Mouse (Mus musculus) brown adipose tissue, adult 24 weeks (tissue): ENCODE results near the gene Dll4. TPM values are rescaled to one million over a fixed set of nuclear protein-coding genes. Genes with fewer than 3 reads are reported as not detected.

Experiments
- H3K27ac ChIP-seq: fragments of 200-500 bp; replicated peaks from 2 replicates; pipeline ENCODE4 v1.5.1; 2012; ENCODE audit warnings: low read depth, mild to moderate bottlenecking, low read length
- H3K4me1 ChIP-seq: fragments of 200-500 bp; 2 replicates; pipeline ENCODE4 v1.6.1; 2012; ENCODE audit warnings: low read length, mixed read lengths; ENCODE audit not compliant: control insufficient read depth, insufficient read depth, insufficient read length
- H3K4me3 ChIP-seq: fragments of 200-500 bp; 2 replicates; pipeline ENCODE4 v1.5.1; 2012; ENCODE audit warnings: low read depth, mild to moderate bottlenecking, low read length, moderate library complexity; ENCODE audit not compliant: insufficient read depth
- polyA plus RNA-seq: library from polyadenylated mRNA; stranded (reverse); fragments of >200 nt; gene quantifications from 2 replicates; pipeline ENCODE4 v1.2.4, GENCODE M21; 2012; ENCODE audit not compliant: missing spikeins, insufficient read depth, insufficient read length

The Dll4 gene
- polyA plus RNA-seq, result 3.2 and 5.8 TPM in 2 replicates

DNA sequence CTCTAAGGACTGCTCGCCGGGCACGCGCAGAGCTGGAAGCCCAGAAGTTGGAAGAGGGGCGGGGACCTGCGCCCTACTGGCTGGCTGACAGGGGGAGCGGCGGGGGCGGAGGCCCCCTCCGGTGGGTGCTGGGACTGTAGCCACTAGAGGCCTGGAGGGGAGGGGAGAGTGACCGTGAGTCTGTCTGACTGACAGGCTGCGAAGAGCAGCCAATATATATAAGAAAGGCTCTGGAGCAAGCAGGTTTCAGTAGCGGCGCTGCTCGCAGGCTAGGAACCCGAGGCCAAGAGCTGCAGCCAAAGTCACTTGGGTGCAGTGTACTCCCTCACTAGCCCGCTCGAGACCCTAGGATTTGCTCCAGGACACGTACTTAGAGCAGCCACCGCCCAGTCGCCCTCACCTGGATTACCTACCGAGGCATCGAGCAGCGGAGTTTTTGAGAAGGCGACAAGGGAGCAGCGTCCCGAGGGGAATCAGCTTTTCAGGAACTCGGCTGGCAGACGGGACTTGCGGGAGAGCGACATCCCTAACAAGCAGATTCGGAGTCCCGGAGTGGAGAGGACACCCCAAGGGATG, at the start of gene Dll4:
Gene Dll4 (plus strand): TSS at position 217 of the 576 bp plus-strand sequence.
- H3K27ac ChIP-seq, result peak within 1 kb of the TSS; percentile 84
- H3K4me3 ChIP-seq, result peak within 1 kb of the TSS; percentile 70
- H3K4me1 ChIP-seq, result peaks cover 12% of the 10 kb centered on the region

DNA sequence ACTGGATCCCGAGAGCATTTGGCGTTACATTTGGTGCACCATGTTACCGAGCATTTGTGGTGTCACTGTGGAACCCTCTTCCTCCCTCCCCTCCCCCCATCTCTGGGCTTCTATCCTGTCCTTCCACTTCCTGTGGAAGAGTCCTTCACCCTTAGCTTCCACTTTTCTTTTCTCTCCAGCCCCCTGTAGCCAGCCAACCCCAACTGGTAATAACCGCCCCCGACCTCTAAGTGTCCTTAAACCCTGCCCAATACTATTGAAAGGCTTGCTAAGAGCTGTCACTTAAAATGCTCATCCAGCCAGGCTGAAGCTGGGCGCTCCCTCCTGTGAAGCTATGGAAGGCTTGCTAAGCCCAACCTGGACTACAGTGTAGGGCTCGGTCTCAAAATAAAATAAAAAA, 48.7 kb upstream of the Dll4 start:
- Histone ChIP-seq H3K4me1 (no peaks in the 10 kb centered on the region), H3K4me3 (no peak overlapping the region), H3K27ac (no peak overlapping the region)

DNA sequence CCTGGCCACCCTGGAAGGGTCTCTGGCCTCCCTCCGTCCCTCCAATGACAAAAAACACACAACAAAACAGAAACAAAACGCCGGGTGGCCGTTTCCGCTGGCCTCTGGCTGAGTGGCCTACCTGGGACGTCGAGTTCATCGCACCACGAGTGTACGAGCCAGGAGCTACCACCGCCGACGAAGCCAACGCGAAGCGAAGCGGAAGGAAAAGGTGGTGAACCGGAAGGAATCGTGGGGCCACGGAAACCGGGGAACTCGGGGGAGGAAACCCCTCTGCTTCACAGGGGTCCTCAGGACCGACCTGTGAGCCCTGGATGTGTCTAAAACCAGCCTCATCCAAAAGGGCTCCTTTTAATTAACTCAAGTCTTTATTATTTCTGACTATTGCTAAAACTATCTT, 47.8 kb upstream of the Dll4 start:
- Histone ChIP-seq H3K4me3 (no peak overlapping the region), H3K4me1 (no peaks in the 10 kb centered on the region), H3K27ac (no peak overlapping the region)

GRCm38 (mm10) chr2:119281899-119282565, 43.6 kb upstream of the Dll4 start:
- no peak overlapping the region for H3K27ac ChIP-seq

GRCm38 (mm10) chr2:119287372-119287771, 38.2 kb upstream of the Dll4 start:
- no peak overlapping the region for H3K4me3 ChIP-seq
- H3K4me1 ChIP-seq, result peaks cover 2% of the 10 kb centered on the region; the same call in 1 of the 2 replicates
- no peak overlapping the region for H3K27ac ChIP-seq

More at GRCm38 (mm10) chr2:119281899-119282565, 43.6 kb upstream of the Dll4 start:
- no peaks in the 10 kb centered on the region for H3K4me1 ChIP-seq
- no peak overlapping the region for H3K4me3 ChIP-seq

GRCm38 (mm10) chr2:119288270-119288882, 37.2 kb upstream of the Dll4 start, which contains the start of gene Vps18:
Vps18 (plus strand) TSS chr2:119288740.
- Histone ChIP-seq H3K4me1 (peaks cover 2% of the 10 kb centered on the region; the same call in 1 of the 2 replicates), H3K27ac (peak within 1 kb of the TSS; percentile 69), H3K4me3 (peak within 1 kb of the TSS; percentile 73)

GRCm38 (mm10) chr2:119289014-119289416, 36.6 kb upstream of the Dll4 start:
- peaks cover 2% of the 10 kb centered on the region; the same call in 1 of the 2 replicates for H3K4me1 ChIP-seq
- H3K27ac ChIP-seq, result peak overlapping the region; percentile 6; the same call in 1 of the 2 replicates
- H3K4me3 ChIP-seq, result peak overlapping the region; percentile 73

DNA sequence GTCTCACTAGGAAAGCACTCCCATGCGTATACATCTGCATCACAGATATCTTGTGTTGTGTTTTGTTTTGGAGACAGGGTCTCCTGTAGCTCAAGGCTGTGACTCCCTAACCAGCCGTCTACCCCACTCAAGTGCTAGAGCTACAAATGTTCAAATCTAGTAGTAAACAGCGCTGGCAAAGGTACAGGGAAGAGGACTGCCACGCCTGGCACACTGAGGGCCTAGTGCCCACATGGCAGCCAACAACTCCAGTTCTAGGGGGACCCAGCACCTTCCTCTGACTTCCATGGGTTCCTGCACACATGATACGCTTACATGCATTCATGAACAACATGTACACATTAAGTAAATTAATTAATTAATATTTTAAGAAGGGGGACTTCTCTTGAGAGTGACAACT, 33.3 kb upstream of the Dll4 start:
- no peak overlapping the region for H3K4me3 ChIP-seq
- H3K27ac ChIP-seq, result no peak overlapping the region
- H3K4me1 ChIP-seq, result peaks cover 2% of the 10 kb centered on the region; the same call in 1 of the 2 replicates

- peaks cover 2% of the 10 kb centered on the region; the same call in 1 of the 2 replicates for H3K4me1 ChIP-seq
- H3K27ac ChIP-seq, result no peak overlapping the region
- no peak overlapping the region for H3K4me3 ChIP-seq
Measured at GRCm38 (mm10) chr2:119292852-119293251, 32.7 kb upstream of the Dll4 start.

DNA sequence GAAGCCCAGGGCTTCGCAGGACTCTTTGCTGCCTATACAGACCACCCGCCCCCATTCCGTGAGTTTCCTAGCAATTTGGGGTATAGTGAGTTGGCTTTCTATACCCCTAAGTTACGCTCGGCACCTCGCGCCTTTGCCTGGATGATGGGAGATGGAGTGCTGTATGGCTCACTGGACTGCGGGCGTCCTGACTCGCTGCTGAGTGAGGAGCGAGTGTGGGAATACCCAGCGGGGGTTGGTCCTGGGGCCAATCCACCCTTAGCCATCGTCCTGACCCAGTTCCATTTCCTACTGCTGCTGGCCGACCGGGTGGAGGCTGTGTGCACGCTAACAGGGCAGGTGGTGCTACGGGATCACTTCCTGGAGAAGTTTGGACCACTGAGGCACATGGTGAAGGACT, 32.3 kb upstream of the Dll4 start:
- H3K4me1 ChIP-seq, result peaks cover 2% of the 10 kb centered on the region; the same call in 1 of the 2 replicates
- no peak overlapping the region for H3K4me3 ChIP-seq
- H3K27ac ChIP-seq, result no peak overlapping the region

DNA sequence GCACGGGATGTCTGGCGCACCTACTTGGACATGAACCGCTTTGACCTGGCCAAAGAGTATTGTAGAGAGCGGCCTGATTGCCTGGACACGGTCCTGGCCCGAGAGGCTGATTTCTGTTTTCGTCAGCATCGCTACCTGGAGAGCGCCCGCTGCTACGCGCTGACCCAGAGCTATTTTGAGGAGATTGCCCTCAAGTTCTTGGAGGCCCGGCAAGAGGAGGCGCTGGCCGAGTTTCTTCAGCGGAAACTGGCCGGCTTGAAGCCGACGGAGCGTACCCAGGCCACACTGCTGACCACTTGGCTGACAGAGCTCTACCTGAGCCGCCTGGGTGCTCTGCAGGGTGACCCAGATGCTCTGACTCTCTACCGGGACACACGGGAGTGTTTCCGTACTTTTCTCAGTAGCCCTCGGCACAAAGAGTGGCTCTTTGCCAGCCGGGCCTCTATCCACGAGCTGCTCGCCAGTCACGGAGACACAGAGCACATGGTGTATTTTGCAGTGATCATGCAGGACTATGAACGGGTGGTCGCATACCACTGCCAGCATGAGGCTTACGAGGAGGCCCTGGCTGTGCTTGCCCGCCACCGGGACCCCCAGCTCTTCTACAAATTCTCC, 31.7 kb upstream of the Dll4 start:
- Histone ChIP-seq H3K4me3 (no peak overlapping the region), H3K27ac (no peak overlapping the region), H3K4me1 (peaks cover 5% of the 10 kb centered on the region)

GRCm38 (mm10) chr2:119294411-119294810, 31.2 kb upstream of the Dll4 start:
- Histone ChIP-seq H3K27ac (no peak overlapping the region), H3K4me1 (peaks cover 9% of the 10 kb centered on the region), H3K4me3 (no peak overlapping the region)

- H3K4me3 ChIP-seq, result no peak overlapping the region
- H3K4me1 ChIP-seq, result peaks cover 19% of the 10 kb centered on the region
- H3K27ac ChIP-seq, result no peak overlapping the region
Measured at GRCm38 (mm10) chr2:119296756-119297155, 28.8 kb upstream of the Dll4 start.

- no peak overlapping the region for H3K27ac ChIP-seq
- H3K4me1 ChIP-seq, result peaks cover 23% of the 10 kb centered on the region
- no peak overlapping the region for H3K4me3 ChIP-seq
Measured at GRCm38 (mm10) chr2:119297506-119297905, 28.1 kb upstream of the Dll4 start.

DNA sequence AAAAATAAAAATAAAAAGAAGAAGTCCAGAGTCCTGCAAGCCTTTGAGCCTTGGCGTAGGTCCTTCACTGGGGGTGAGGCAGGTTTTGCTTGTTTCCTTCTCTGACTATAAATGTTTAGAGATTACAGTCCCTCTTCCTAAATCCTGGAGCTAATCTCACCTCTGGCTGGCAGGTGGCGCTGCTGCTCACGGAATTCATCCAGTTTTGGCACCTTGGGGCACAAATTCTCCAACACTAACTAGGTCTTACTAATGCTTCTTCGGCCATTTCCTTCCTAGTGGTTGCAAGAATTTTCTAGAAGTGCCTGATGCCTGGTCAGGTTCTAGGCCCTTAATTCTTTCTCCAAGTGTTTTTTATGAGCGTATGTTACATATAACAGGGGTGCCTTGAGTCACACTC, 27.3 kb upstream of the Dll4 start:
- H3K27ac ChIP-seq, result peak overlapping the region; percentile 97
- H3K4me3 ChIP-seq, result no peak overlapping the region
- peaks cover 28% of the 10 kb centered on the region for H3K4me1 ChIP-seq
